Mouse (Mus musculus): ENCODE data around the gene Kank2. TPM values are rescaled to one million over a fixed set of nuclear protein-coding genes. Genes with fewer than 3 reads are reported as not detected.

The Kank2 gene
- polyA plus RNA-seq, 1 experiment from 2014 or later, result 16.4 TPM

GRCm38 (mm10) chr9:21740427-21740826 lies 58.1 kb downstream of the Kank2 start:
- Histone ChIP-seq H3K4me2 (no peak overlapping the region), H3K27ac (ENCODE audit: low read depth) (no peak overlapping the region), H3K27me3 (ENCODE audit: insufficient read depth, low read length) (no peaks in the 10 kb centered on the region), H3K4me3 (ENCODE audit: low read depth, low read length) (no peak overlapping the region), H3K9ac (no peak overlapping the region), H3K36me3 (ENCODE audit: insufficient read depth) (peaks cover 88% of the 10 kb centered on the region), H3K9me3 (ENCODE audit: low read depth, low read length) (no peaks in the 10 kb centered on the region), H3K4me1 (ENCODE audit: insufficient read depth) (no peaks in the 10 kb centered on the region)
- WGBS, result 96% methylated on average over 14 of the region's 14 CpGs
- ATAC-seq (ENCODE audit: insufficient read depth), result no peak
- no peak for TF ChIP-seq CTCF (IDR thresholded peaks at IDR 0.05; ENCODE audit: low read depth)
- DNase-seq, result no peak

- WGBS, result 77% methylated on average over 7 of the region's 7 CpGs
- no peak for DNase-seq
- H3K9me3 ChIP-seq (ENCODE audit: low read depth, low read length), result no peaks in the 10 kb centered on the region
- no peak for TF ChIP-seq CTCF (IDR thresholded peaks at IDR 0.05; ENCODE audit: low read depth)
- H3K36me3 ChIP-seq (ENCODE audit: insufficient read depth), result peaks cover 88% of the 10 kb centered on the region
- no peak overlapping the region for H3K9ac ChIP-seq
- H3K4me1 ChIP-seq (ENCODE audit: insufficient read depth), result no peaks in the 10 kb centered on the region
- H3K4me3 ChIP-seq (ENCODE audit: low read depth, low read length), result no peak overlapping the region
- ATAC-seq (ENCODE audit: insufficient read depth), result no peak
- no peaks in the 10 kb centered on the region for H3K27me3 ChIP-seq (ENCODE audit: insufficient read depth, low read length)
- no peak overlapping the region for H3K27ac ChIP-seq (ENCODE audit: low read depth)
- no peak overlapping the region for H3K4me2 ChIP-seq
Measured at GRCm38 (mm10) chr9:21738776-21739175, 59.8 kb downstream of the Kank2 start.

- Histone ChIP-seq H3K36me3 (ENCODE audit: insufficient read depth) (peaks cover 92% of the 10 kb centered on the region), H3K27me3 (ENCODE audit: insufficient read depth, low read length) (no peaks in the 10 kb centered on the region), H3K4me1 (ENCODE audit: insufficient read depth) (no peaks in the 10 kb centered on the region), H3K4me3 (ENCODE audit: low read depth, low read length) (no peak overlapping the region), H3K27ac (ENCODE audit: low read depth) (no peak overlapping the region), H3K4me2 (no peak overlapping the region), H3K9ac (no peak overlapping the region), H3K9me3 (ENCODE audit: low read depth, low read length) (no peaks in the 10 kb centered on the region)
- ATAC-seq (ENCODE audit: insufficient read depth), result 0 out of 2 replicates have a peak, but pooled peaks have one; percentile 6
- DNase-seq, result no peak
- 87% methylated on average over 10 of the region's 10 CpGs for WGBS
- no peak for TF ChIP-seq CTCF (IDR thresholded peaks at IDR 0.05; ENCODE audit: low read depth)
Measured at GRCm38 (mm10) chr9:21737188-21737587, 61.4 kb downstream of the Kank2 start.

GRCm38 (mm10) chr9:21736580-21736979 lies 62.0 kb downstream of the Kank2 start:
- TF ChIP-seq CTCF (IDR thresholded peaks at IDR 0.05; ENCODE audit: low read depth), result no peak

GRCm38 (mm10) chr9:21735126-21735525 lies 63.4 kb downstream of the Kank2 start:
- no peaks in the 10 kb centered on the region for H3K9me3 ChIP-seq (ENCODE audit: low read depth, low read length)
- H3K4me1 ChIP-seq (ENCODE audit: insufficient read depth), result no peaks in the 10 kb centered on the region
- WGBS, result 88% methylated on average over 14 of the region's 14 CpGs
- TF ChIP-seq CTCF (IDR thresholded peaks at IDR 0.05; ENCODE audit: low read depth), result no peak
- H3K4me2 ChIP-seq, result no peak overlapping the region
- H3K36me3 ChIP-seq (ENCODE audit: insufficient read depth), result peaks cover 87% of the 10 kb centered on the region
- no peak overlapping the region for H3K27ac ChIP-seq (ENCODE audit: low read depth)
- ATAC-seq (ENCODE audit: insufficient read depth) (no peak), DNase-seq (no peak)
- no peak overlapping the region for H3K9ac ChIP-seq
- H3K27me3 ChIP-seq (ENCODE audit: insufficient read depth, low read length), result no peaks in the 10 kb centered on the region
- H3K4me3 ChIP-seq (ENCODE audit: low read depth, low read length), result no peak overlapping the region

More at GRCm38 (mm10) chr9:21736580-21736979, 62.0 kb downstream of the Kank2 start:
- H3K27me3 ChIP-seq (ENCODE audit: insufficient read depth, low read length), result no peaks in the 10 kb centered on the region
- peak; percentile 63 for DNase-seq
- H3K27ac ChIP-seq (ENCODE audit: low read depth), result no peak overlapping the region
- peak; percentile 29; the same call in 1 of the 2 replicates for ATAC-seq (ENCODE audit: insufficient read depth)
- H3K4me2 ChIP-seq, result no peak overlapping the region
- no peaks in the 10 kb centered on the region for H3K9me3 ChIP-seq (ENCODE audit: low read depth, low read length)
- H3K4me1 ChIP-seq (ENCODE audit: insufficient read depth), result no peaks in the 10 kb centered on the region
- peaks cover 92% of the 10 kb centered on the region for H3K36me3 ChIP-seq (ENCODE audit: insufficient read depth)
- no peak overlapping the region for H3K4me3 ChIP-seq (ENCODE audit: low read depth, low read length)
- 30% methylated on average over 3 of the region's 3 CpGs for WGBS
- no peak overlapping the region for H3K9ac ChIP-seq

- H3K36me3 ChIP-seq (ENCODE audit: insufficient read depth), result peaks cover 84% of the 10 kb centered on the region
- no peaks in the 10 kb centered on the region for H3K4me1 ChIP-seq (ENCODE audit: insufficient read depth)
- no peak overlapping the region for H3K27ac ChIP-seq (ENCODE audit: low read depth)
- DNase-seq, result no peak
- no peak overlapping the region for H3K9ac ChIP-seq
- H3K4me3 ChIP-seq (ENCODE audit: low read depth, low read length), result no peak overlapping the region
- H3K4me2 ChIP-seq, result no peak overlapping the region
- WGBS, result 91% methylated on average over 7 of the region's 7 CpGs
- H3K27me3 ChIP-seq (ENCODE audit: insufficient read depth, low read length), result no peaks in the 10 kb centered on the region
- ATAC-seq (ENCODE audit: insufficient read depth), result no peak
- TF ChIP-seq CTCF (IDR thresholded peaks at IDR 0.05; ENCODE audit: low read depth), result no peak
- no peaks in the 10 kb centered on the region for H3K9me3 ChIP-seq (ENCODE audit: low read depth, low read length)
Measured at GRCm38 (mm10) chr9:21733989-21734388, 64.6 kb downstream of the Kank2 start.

GRCm38 (mm10) chr9:21733446-21733845 lies 65.1 kb downstream of the Kank2 start:
- Histone ChIP-seq H3K9me3 (ENCODE audit: low read depth, low read length) (no peaks in the 10 kb centered on the region), H3K36me3 (ENCODE audit: insufficient read depth) (peaks cover 82% of the 10 kb centered on the region), H3K9ac (no peak overlapping the region), H3K27me3 (ENCODE audit: insufficient read depth, low read length) (no peaks in the 10 kb centered on the region), H3K4me1 (ENCODE audit: insufficient read depth) (no peaks in the 10 kb centered on the region), H3K4me3 (ENCODE audit: low read depth, low read length) (no peak overlapping the region), H3K4me2 (no peak overlapping the region), H3K27ac (ENCODE audit: low read depth) (no peak overlapping the region)
- DNase-seq, result no peak
- WGBS, result 91% methylated on average over 17 of the region's 17 CpGs
- ATAC-seq (ENCODE audit: insufficient read depth), result no peak
- TF ChIP-seq CTCF (IDR thresholded peaks at IDR 0.05; ENCODE audit: low read depth), result no peak

- no peak for TF ChIP-seq CTCF (IDR thresholded peaks at IDR 0.05; ENCODE audit: low read depth)
- Histone ChIP-seq H3K9ac (no peak overlapping the region), H3K4me3 (ENCODE audit: low read depth, low read length) (no peak overlapping the region), H3K4me2 (no peak overlapping the region), H3K9me3 (ENCODE audit: low read depth, low read length) (no peaks in the 10 kb centered on the region), H3K4me1 (ENCODE audit: insufficient read depth) (no peaks in the 10 kb centered on the region), H3K36me3 (ENCODE audit: insufficient read depth) (peaks cover 76% of the 10 kb centered on the region), H3K27me3 (ENCODE audit: insufficient read depth, low read length) (no peaks in the 10 kb centered on the region), H3K27ac (ENCODE audit: low read depth) (no peak overlapping the region)
- 92% methylated on average over 9 of the region's 9 CpGs for WGBS
- ATAC-seq (ENCODE audit: insufficient read depth) (no peak), DNase-seq (no peak)
Measured at GRCm38 (mm10) chr9:21732288-21732687, 66.3 kb downstream of the Kank2 start.
